Mouse (Mus musculus): Measurements from ENCODE around the gene Olfr520. TPM values are rescaled to one million over a fixed set of nuclear protein-coding genes. Genes with fewer than 3 reads are reported as not detected.

The Olfr520 gene
- polyA plus RNA-seq, 1 experiment from 2014 or later: not detected

DNA sequence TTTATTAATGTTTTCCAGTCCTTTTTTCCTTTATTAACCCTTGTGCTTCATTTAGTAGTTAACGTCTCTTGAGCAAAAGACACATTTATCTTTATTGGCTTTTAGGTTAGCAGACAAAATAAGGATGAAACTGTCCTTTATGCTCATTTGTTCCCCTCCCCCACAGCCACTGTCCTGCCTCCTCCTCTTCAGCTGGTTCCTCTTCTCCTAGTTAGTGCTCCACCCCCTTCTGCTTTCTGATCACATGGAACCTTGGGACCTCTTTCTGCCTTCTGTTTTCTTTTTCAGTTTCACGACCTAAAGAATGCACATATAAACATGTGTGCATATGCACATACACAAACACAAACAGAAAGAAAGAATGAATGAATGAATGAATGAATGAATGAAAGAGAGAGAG, 51.8 kb downstream of the Olfr520 start:
- H3K4me1 ChIP-seq (replicated peaks; ENCODE audit: control insufficient read depth, insufficient read depth, low read length): no peaks in the 10 kb centered on the region
- no peaks in the 10 kb centered on the region for H3K36me3 ChIP-seq (ENCODE audit: control insufficient read depth, insufficient read depth)
- H3K4me2 ChIP-seq (replicated peaks; ENCODE audit: low read depth): no peak overlapping the region
- no peaks in the 10 kb centered on the region for H3K9me3 ChIP-seq (ENCODE audit: control insufficient read depth)
- no peak overlapping the region for H3K27ac ChIP-seq (ENCODE audit: low read depth, low read length)
- no peak for ATAC-seq
- no peaks in the 10 kb centered on the region for H3K27me3 ChIP-seq (replicated peaks; ENCODE audit: control insufficient read depth, insufficient read depth, low read length)
- H3K4me3 ChIP-seq (ENCODE audit: low read depth, low read length): no peak overlapping the region
- 58% methylated on average over 2 of the region's 2 CpGs for WGBS
- no peak for TF ChIP-seq CTCF (IDR thresholded peaks at IDR 0.05; ENCODE audit: low read depth)
- H3K9ac ChIP-seq (ENCODE audit: low read depth, low read length): no peak overlapping the region

DNA sequence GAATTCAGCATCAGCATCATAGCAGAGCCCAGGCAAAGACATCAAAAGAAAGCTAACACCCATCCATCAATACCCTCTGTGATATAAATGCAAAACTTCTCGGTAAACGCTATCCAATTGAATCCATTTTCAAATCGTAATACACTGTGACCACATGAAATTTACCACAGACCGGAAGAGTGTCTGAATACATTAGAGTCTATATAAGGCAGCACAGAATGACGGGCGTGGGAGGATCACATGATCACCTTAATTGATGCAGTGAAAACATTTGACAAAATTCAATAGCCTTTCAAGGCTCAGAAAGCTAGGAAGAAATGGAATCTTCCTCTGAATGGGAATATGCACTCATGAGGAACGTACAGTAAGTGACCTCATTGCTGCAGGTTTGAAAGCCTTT, 53.3 kb downstream of the Olfr520 start:
- 84% methylated on average over 7 of the region's 7 CpGs for WGBS
- no peak for ATAC-seq

DNA sequence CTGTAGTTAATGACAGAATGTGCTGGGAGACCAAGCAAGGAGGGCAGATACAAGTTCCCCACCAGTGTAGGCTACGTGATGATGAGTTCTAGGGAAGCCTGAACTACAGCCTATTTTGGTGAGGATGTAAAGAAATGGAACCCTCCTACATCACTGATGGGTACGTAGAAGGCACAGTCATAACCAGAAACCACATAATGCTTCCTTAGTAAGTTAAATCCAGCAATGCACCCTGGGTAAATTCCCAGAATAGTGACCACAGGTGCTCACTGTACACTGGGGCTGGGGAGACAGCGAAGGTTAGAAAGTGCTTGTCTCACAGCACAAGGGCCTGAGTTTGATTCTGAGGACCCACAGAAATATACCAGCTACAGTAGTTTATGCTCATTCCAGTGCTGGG, 55.5 kb downstream of the Olfr520 start:
- H3K4me1 ChIP-seq (replicated peaks; ENCODE audit: control insufficient read depth, insufficient read depth, low read length): no peaks in the 10 kb centered on the region
- no peak overlapping the region for H3K27ac ChIP-seq (ENCODE audit: low read depth, low read length)
- no peak for TF ChIP-seq CTCF (IDR thresholded peaks at IDR 0.05; ENCODE audit: low read depth)
- no peaks in the 10 kb centered on the region for H3K27me3 ChIP-seq (replicated peaks; ENCODE audit: control insufficient read depth, insufficient read depth, low read length)
- no peak overlapping the region for H3K9ac ChIP-seq (ENCODE audit: low read depth, low read length)
- no peak for ATAC-seq
- no peaks in the 10 kb centered on the region for H3K36me3 ChIP-seq (ENCODE audit: control insufficient read depth, insufficient read depth)
- no peak overlapping the region for H3K4me2 ChIP-seq (replicated peaks; ENCODE audit: low read depth)
- no peak overlapping the region for H3K4me3 ChIP-seq (ENCODE audit: low read depth, low read length)
- WGBS: 91% methylated on average over 3 of the region's 3 CpGs
- no peaks in the 10 kb centered on the region for H3K9me3 ChIP-seq (ENCODE audit: control insufficient read depth)

More for the DNA sequence above, 53.3 kb downstream of the Olfr520 start:
- Histone ChIP-seq H3K4me3 (ENCODE audit: low read depth, low read length) (no peak overlapping the region), H3K4me2 (replicated peaks; ENCODE audit: low read depth) (no peak overlapping the region), H3K36me3 (ENCODE audit: control insufficient read depth, insufficient read depth) (no peaks in the 10 kb centered on the region), H3K4me1 (replicated peaks; ENCODE audit: control insufficient read depth, insufficient read depth, low read length) (no peaks in the 10 kb centered on the region), H3K27me3 (replicated peaks; ENCODE audit: control insufficient read depth, insufficient read depth, low read length) (no peaks in the 10 kb centered on the region), H3K9ac (ENCODE audit: low read depth, low read length) (no peak overlapping the region), H3K9me3 (ENCODE audit: control insufficient read depth) (no peaks in the 10 kb centered on the region), H3K27ac (ENCODE audit: low read depth, low read length) (no peak overlapping the region)
- TF ChIP-seq CTCF (IDR thresholded peaks at IDR 0.05; ENCODE audit: low read depth): no peak

Other genes starting within 250 kb of the Olfr520 start
- gene Rps3, start 246.5 kb upstream of the Olfr520 start, polyA plus RNA-seq (2015; fragmentation: Nextera tagmentation; extraction: Ambion mirVana): 531 and 541 TPM in 2 replicates
- gene Arrb1, start 194.8 kb upstream of the Olfr520 start, polyA plus RNA-seq (2015; fragmentation: Nextera tagmentation; extraction: Ambion mirVana): 4.2 and 4.4 TPM in 2 replicates
- gene Tpbgl, start 103.2 kb upstream of the Olfr520 start, polyA plus RNA-seq (2015; fragmentation: Nextera tagmentation; extraction: Ambion mirVana): 1.4 and 1.9 TPM in 2 replicates
- 2.2 and 3.2 TPM in 2 replicates for gene Slco2b1, start 18.9 kb upstream of the Olfr520 start, polyA plus RNA-seq (2015; fragmentation: Nextera tagmentation; extraction: Ambion mirVana)
- not detected in 2 replicates for gene Olfr521, start 33.2 kb downstream of the Olfr520 start, polyA plus RNA-seq (2015; fragmentation: Nextera tagmentation; extraction: Ambion mirVana)
- 2.5 TPM in 2 replicates for gene Neu3, start 98.1 kb downstream of the Olfr520 start, polyA plus RNA-seq (2015; fragmentation: Nextera tagmentation; extraction: Ambion mirVana)
- gene Xrra1, start 128.8 kb downstream of the Olfr520 start, polyA plus RNA-seq (2015; fragmentation: Nextera tagmentation; extraction: Ambion mirVana): 0.17 TPM in 1 of 2 replicates, not detected in the other
- 237 and 238 TPM in 2 replicates for gene Spcs2, start 133.2 kb downstream of the Olfr520 start, polyA plus RNA-seq (2015; fragmentation: Nextera tagmentation; extraction: Ambion mirVana)

All from intestine, postnatal 0 days (tissue).